ENCODE assay signal across 19 mouse cellular contexts in genomic region chr1:38127036-38127435, GRCm38 (mm10). TPM values are rescaled to one million over a fixed set of nuclear protein-coding genes. Genes with fewer than 3 reads are reported as not detected.
A peak's percentile ranks its signal among the peaks of the same experiment; 100 is the strongest.
DNase-seq lines count a peak whose midpoint lies in the region; ATAC-seq and TF ChIP-seq lines count a peak whose summit lies in the region.
"Had no signal": no experiment of that assay in that cellular context is flagged by ENCODE, and none has a peak within 500 bp of the region (broad histone marks: within the 10 kb centered on the region; RNA-seq: fewer than 3 reads in every experiment).

No protein-coding gene starts in this region.

- DNase-seq in gastrocnemius, adult 2 months = no peak
- no peak for DNase-seq in gastrocnemius, postnatal 36 days
- peak; percentile 14 for DNase-seq in NIH3T3 (ENCODE audit: low read depth)
- no peak for DNase-seq in left cerebral cortex, adult 8-10 months (ENCODE audit: low spot score in 2 of 2)
- DNase-seq in left cerebral cortex, adult 2 months (ENCODE audit: extremely low spot score in 1 of 2, low spot score in 2 of 2) = no peak
- DNase-seq: adrenal gland, postnatal 14 days; cerebellum, adult 11-12 months; cerebellum, postnatal 36 days; gastrocnemius, postnatal 14 days; kidney, adult 18-20 months; kidney, postnatal 25 days; lung, postnatal 14 days; thymus, adult 18-20 months had no signal

- peaks cover 3% of the 10 kb centered on the region for H3K36me3 ChIP-seq in megakaryocyte, embryonic 14.5 days (replicated peaks; ENCODE audit: low read length)
- H3K36me3 ChIP-seq: embryonic facial prominence, embryonic 15.5 days; limb, embryonic 15.5 days; neural tube, embryonic 15.5 days had no signal

- intact Hi-C loops in gastrocnemius, adult 2 months (cut with DNase I) = loop anchor here (5.0 kb wide), 2 partner anchors 255 to 700 kb away; partner anchors contain the start of gene Lipt1
- intact Hi-C loops in gastrocnemius, postnatal 36 days (cut with DNase I) = loop anchor here (5.0 kb wide), 1 partner anchor 130 kb away; the partner anchor contains the start of genes Eif5b and Txndc9
- intact Hi-C loops in left cerebral cortex, adult 2 months (cut with DNase I) = loop anchor here (5.0 kb wide), 2 partner anchors 55 to 500 kb away; no protein-coding TSS in a partner anchor

- no peak for ATAC-seq in megakaryocyte, adult 5-6 weeks (ENCODE audit: poor library complexity, severe bottlenecking)

- H3K4me3 ChIP-seq in gastrocnemius, adult 2 months = peak overlapping the region; percentile 93; the same call in 1 of the 2 replicates
- peak overlapping the region; percentile 42 for H3K4me3 ChIP-seq in megakaryocyte, embryonic 14.5 days (replicated peaks)
- H3K4me3 ChIP-seq in left cerebral cortex, adult 2 months = no peak overlapping the region
- H3K4me3 ChIP-seq: embryonic facial prominence, embryonic 15.5 days; limb, embryonic 15.5 days; neural tube, embryonic 15.5 days had no signal

- no peaks in the 10 kb centered on the region for H3K27me3 ChIP-seq in megakaryocyte, embryonic 14.5 days (replicated peaks)
- H3K27me3 ChIP-seq: embryonic facial prominence, embryonic 15.5 days; limb, embryonic 15.5 days; neural tube, embryonic 15.5 days had no signal

- no peak for TF ChIP-seq CTCF in gastrocnemius, adult 2 months (IDR thresholded peaks at IDR 0.05)
- TF ChIP-seq CTCF in left cerebral cortex, adult 2 months (IDR thresholded peaks at IDR 0.05) = no peak

- H3K9me3 ChIP-seq in megakaryocyte, embryonic 14.5 days = no peaks in the 10 kb centered on the region
- H3K9me3 ChIP-seq: embryonic facial prominence, embryonic 15.5 days; forebrain, embryonic 10.5 days; limb, embryonic 15.5 days; neural tube, embryonic 15.5 days had no signal

- H3K4me1 ChIP-seq in megakaryocyte, embryonic 14.5 days = peaks cover 59% of the 10 kb centered on the region

- peak overlapping the region; percentile 96 for H3K27ac ChIP-seq in gastrocnemius, adult 2 months
- H3K27ac ChIP-seq in left cerebral cortex, adult 2 months = no peak overlapping the region
- H3K27ac ChIP-seq: embryonic facial prominence, embryonic 15.5 days; forebrain, embryonic 10.5 days; limb, embryonic 15.5 days; neural tube, embryonic 15.5 days had no signal

RNA-seq across cellular contexts. Expression of gene Rev1, which starts 2.6 kb away (rescaled TPM):
- total RNA-seq in gastrocnemius, adult 2 months (2021) = 10 to 100 TPM; 18.3 to 18.8 TPM
- 10 to 100 TPM; 15.5 to 18.7 TPM for total RNA-seq in gastrocnemius, postnatal 36 days (2021)
- 0.59 TPM in 1 of 2 replicates, not detected in the other for polyA plus RNA-seq in megakaryocyte, embryonic 14.5 days (2012; ENCODE audit: insufficient read depth, low replicate concordance)
- total RNA-seq in megakaryocyte, adult 5-6 weeks (2015) = 17.8 and 18.3 TPM in 2 replicates
- total RNA-seq in megakaryocyte, adult 5-6 weeks (2017) = 20.7 and 23.0 TPM in 2 replicates
- total RNA-seq in left cerebral cortex, adult 8-10 months (2022) = 10 to 100 TPM; 43.6 to 45.9 (median 44.7) TPM
- total RNA-seq in left cerebral cortex, adult 2 months (2021) = 10 to 100 TPM; 40.0 to 46.1 TPM
